In genomic region chr4:69677315-69677714, GRCm38 (mm10) we compare ENCODE assay signal across 22 mouse cellular contexts.
A peak's percentile ranks its signal among the peaks of the same experiment; 100 is the strongest.
DNase-seq lines count a peak whose midpoint lies in the region; ATAC-seq lines count a peak whose summit lies in the region.
"Had no signal": no experiment of that assay in that cellular context is flagged by ENCODE, and none has a peak within 500 bp of the region (broad histone marks: within the 10 kb centered on the region; RNA-seq: fewer than 3 reads in every experiment).

No protein-coding gene starts in this region.

- H3K4me1 ChIP-seq in forebrain, embryonic 16.5 days (replicated peaks; ENCODE audit: control insufficient read depth, insufficient read depth, low read length), result no peaks in the 10 kb centered on the region
- no peaks in the 10 kb centered on the region for H3K4me1 ChIP-seq in forebrain, embryonic 15.5 days
- H3K4me1 ChIP-seq: embryonic facial prominence, embryonic 10.5 days; embryonic facial prominence, embryonic 12.5 days had no signal

- DNase-seq in brain, adult 2 months (ENCODE audit: low read depth, low spot score), result peak; percentile 2
- peak; percentile 4 for DNase-seq in brain, embryonic 18.5 days (ENCODE audit: low read depth, low spot score)
- DNase-seq in heart, postnatal 4 days, result no peak
- DNase-seq: adrenal gland, adult 8-10 months; adrenal gland, postnatal 14 days; adrenal gland, postnatal 36 days; B cell, adult 2 months; cerebellum, adult 11 months; cerebellum, adult 18-20 months; cerebellum, adult 8-10 months; cerebellum, postnatal 10 days; cerebellum, postnatal 25 days had no signal

- peak; percentile 54; the same call in 1 of the 2 replicates for ATAC-seq in forebrain, embryonic 16.5 days
- ATAC-seq in forebrain, embryonic 15.5 days (replicated peaks), result no peak
- ATAC-seq: activated CD4-positive, CD25-positive, alpha-beta regulatory T cell, adult 4 months; CD4-positive, CD25-positive, alpha-beta regulatory T cell, adult 4 months; forebrain, embryonic 14.5 days; Patski had no signal

- H3K9me3 ChIP-seq in forebrain, embryonic 16.5 days (ENCODE audit: control insufficient read depth, low read length), result no peaks in the 10 kb centered on the region
- H3K9me3 ChIP-seq in forebrain, embryonic 15.5 days, result no peaks in the 10 kb centered on the region
- H3K9me3 ChIP-seq: embryonic facial prominence, embryonic 10.5 days; embryonic facial prominence, embryonic 12.5 days; G1E had no signal

- H3K9ac ChIP-seq in forebrain, embryonic 16.5 days (replicated peaks; ENCODE audit: low read depth, low read length), result no peak overlapping the region
- H3K9ac ChIP-seq in forebrain, embryonic 15.5 days (replicated peaks), result no peak overlapping the region
- H3K9ac ChIP-seq: embryonic facial prominence, embryonic 12.5 days had no signal

- H3K27me3 ChIP-seq in forebrain, embryonic 16.5 days (replicated peaks; ENCODE audit: control insufficient read depth, insufficient read depth, low read length), result no peaks in the 10 kb centered on the region
- no peaks in the 10 kb centered on the region for H3K27me3 ChIP-seq in forebrain, embryonic 15.5 days
- H3K27me3 ChIP-seq: CH12.LX; embryonic facial prominence, embryonic 12.5 days; Patski had no signal

- H3K27ac ChIP-seq in forebrain, embryonic 16.5 days (ENCODE audit: low read length), result no peak overlapping the region
- H3K27ac ChIP-seq in forebrain, embryonic 15.5 days (replicated peaks), result no peak overlapping the region
- H3K27ac ChIP-seq: embryonic facial prominence, embryonic 10.5 days; embryonic facial prominence, embryonic 12.5 days had no signal

- no peak overlapping the region for H3K4me3 ChIP-seq in forebrain, embryonic 16.5 days (replicated peaks; ENCODE audit: low read length)
- no peak overlapping the region for H3K4me3 ChIP-seq in forebrain, embryonic 15.5 days
- H3K4me3 ChIP-seq: embryonic facial prominence, embryonic 10.5 days; embryonic facial prominence, embryonic 12.5 days had no signal

- no peak overlapping the region for H3K4me2 ChIP-seq in forebrain, embryonic 16.5 days (ENCODE audit: low read length)
- no peak overlapping the region for H3K4me2 ChIP-seq in forebrain, embryonic 15.5 days (replicated peaks)
- H3K4me2 ChIP-seq: embryonic facial prominence, embryonic 12.5 days had no signal

- 78% methylated on average over 2 of the region's 2 CpGs for WGBS in forebrain, embryonic 16.5 days
- WGBS in forebrain, embryonic 15.5 days, result 66% methylated on average over 2 of the region's 2 CpGs

- H3K36me3 ChIP-seq in forebrain, embryonic 16.5 days (ENCODE audit: control insufficient read depth, insufficient read depth), result no peaks in the 10 kb centered on the region
- H3K36me3 ChIP-seq in forebrain, embryonic 15.5 days, result no peaks in the 10 kb centered on the region
- H3K36me3 ChIP-seq: embryonic facial prominence, embryonic 10.5 days; embryonic facial prominence, embryonic 12.5 days; G1E had no signal
